Mouse (Mus musculus) C2C12 (cell line): ENCODE measurements around the gene Rflna.

ENCODE experiments used
- CTCF ChIP-seq: IDR thresholded peaks from one replicate; pipeline ENCODE4 v1.5.1; 2011; ENCODE audit not compliant: control insufficient read depth, insufficient read depth, insufficient read length
- MAX ChIP-seq: IDR thresholded peaks from one replicate; pipeline ENCODE4 v1.6.1; 2011; ENCODE audit warnings: mild to moderate bottlenecking, control low read depth
- MYOD1 ChIP-seq: IDR thresholded peaks from one replicate; pipeline ENCODE4 v1.6.1; 2011; ENCODE audit warnings: low read depth; ENCODE audit not compliant: control insufficient read depth, insufficient read length
- MYOG ChIP-seq: IDR thresholded peaks from one replicate; pipeline ENCODE4 v1.6.1; 2011; ENCODE audit not compliant: control insufficient read depth, insufficient read length; ENCODE audit errors: extremely low read depth
- USF1 ChIP-seq: IDR thresholded peaks from one replicate; pipeline ENCODE4 v1.6.1; 2011; ENCODE audit warnings: low read depth, mild to moderate bottlenecking, control low read depth, moderate library complexity

DNA sequence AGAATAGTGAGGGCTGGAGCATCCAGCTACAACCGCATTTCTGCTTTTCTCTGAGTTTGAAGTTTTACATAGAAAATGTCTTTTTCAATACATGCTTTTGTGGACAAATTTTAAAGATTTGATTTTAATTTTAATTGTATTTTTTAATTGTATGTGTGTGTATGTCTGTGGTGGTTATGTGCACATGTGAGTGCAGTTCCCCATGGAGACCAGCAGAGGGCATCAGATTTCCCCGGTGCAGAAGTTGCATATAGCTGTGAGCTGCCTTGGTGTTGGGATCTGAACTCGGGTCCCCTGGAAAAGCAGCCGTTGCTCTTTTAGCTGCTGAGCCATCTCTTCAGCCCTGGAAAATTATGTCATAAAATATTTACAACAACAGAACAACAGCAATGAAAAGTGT lies 43.9 kb upstream of the Rflna start:
- TF ChIP-seq CTCF: no peak
- no peak for TF ChIP-seq USF1
- no peak for TF ChIP-seq MYOD1
- no peak for TF ChIP-seq MAX
- TF ChIP-seq MYOG: no peak
